Mouse (Mus musculus) heart, postnatal 0 days (tissue): ENCODE data around the gene Plod2. TPM values are rescaled to one million over a fixed set of nuclear protein-coding genes. Genes with fewer than 3 reads are reported as not detected.

ENCODE experiments used
- ATAC-seq: fragments of 200-750 bp; cut with Nextera tagmentation; 2 replicates; pipeline ENCODE4 v1.8.0; 2017; ENCODE audit warnings: low read depth, moderate number of reproducible peaks, moderate library complexity; ENCODE audit not compliant: insufficient read depth
- DNase-seq: peaks from one replicate; pipeline ENCODE4 v3.0.0-alpha.2; 2016; ENCODE audit warnings: low spot score
- H3K27ac ChIP-seq: fragments of 300-500 bp; sonication (generic); 2 replicates; pipeline ENCODE4 v1.5.1; 2014; ENCODE audit warnings: low read depth, mild to moderate bottlenecking
- H3K27me3 ChIP-seq: fragments of 300-500 bp; sonication (generic); 2 replicates; pipeline ENCODE4 v1.6.1; 2014; ENCODE audit warnings: low read length, mixed read lengths; ENCODE audit not compliant: control insufficient read depth, insufficient read depth
- H3K36me3 ChIP-seq: fragments of 300-500 bp; sonication (generic); replicated peaks from 2 replicates; pipeline ENCODE4 v1.6.1; 2014; ENCODE audit warnings: low read length, mixed read lengths; ENCODE audit not compliant: control insufficient read depth, insufficient read depth
- H3K4me1 ChIP-seq: fragments of 300-500 bp; sonication (generic); 2 replicates; pipeline ENCODE4 v1.6.1; 2014; ENCODE audit warnings: antibody characterized with exemption; ENCODE audit not compliant: control insufficient read depth, insufficient read depth
- H3K4me2 ChIP-seq: fragments of 300-500 bp; sonication (generic); 2 replicates; pipeline ENCODE4 v1.6.1; 2014; ENCODE audit warnings: low read depth, mild to moderate bottlenecking, low read length, moderate library complexity
- H3K4me3 ChIP-seq: fragments of 300-500 bp; sonication (generic); 2 replicates; pipeline ENCODE4 v1.5.1; 2014; ENCODE audit warnings: low read depth, low read length
- H3K9ac ChIP-seq: fragments of 300-500 bp; sonication (generic); replicated peaks from 2 replicates; pipeline ENCODE4 v1.6.1; 2014; ENCODE audit warnings: low read depth, low read length, mixed read lengths
- H3K9me3 ChIP-seq: fragments of 300-500 bp; sonication (generic); replicated peaks from 2 replicates; pipeline ENCODE4 v1.6.1; 2016; ENCODE audit warnings: low read length; ENCODE audit not compliant: control insufficient read depth
- CTCF ChIP-seq: IDR thresholded peaks from 2 replicates; pipeline ENCODE4 v1.5.1; 2016; ENCODE audit warnings: antibody characterized with exemption, control low read depth, low read depth
- EP300 ChIP-seq: IDR thresholded peaks from 2 replicates; pipeline ENCODE4 v1.6.1; 2016; ENCODE audit warnings: antibody characterized with exemption, low read depth
- WGBS: fragments of 180-500 bp; shearing (Covaris S2); extraction: QIAGEN DNeasy Blood & Tissue Kit; methylation state at CpG from one replicate; pipeline ENCODE4 v1.1.7; 2014; 5-methylcytosine and 5-hydroxymethylcytosine counted together
- polyA plus RNA-seq: library from polyadenylated mRNA; unstranded; fragments of >200 nt; fragmentation: Nextera tagmentation; extraction: Ambion mirVana; gene quantifications from 2 replicates; pipeline ENCODE4 v1.2.1, GENCODE M21; 2015
- total RNA-seq: library from RNA; depleted of rRNA; stranded (reverse); fragments of >200 nt; gene quantifications from 2 replicates; pipeline ENCODE4 v1.2.3, GENCODE M21; 2014; ENCODE audit warnings: low replicate concordance

The Plod2 gene
- total and polyA plus RNA-seq, 2 experiments from 2014 or later = 11.5 to 22.1 TPM

DNA sequence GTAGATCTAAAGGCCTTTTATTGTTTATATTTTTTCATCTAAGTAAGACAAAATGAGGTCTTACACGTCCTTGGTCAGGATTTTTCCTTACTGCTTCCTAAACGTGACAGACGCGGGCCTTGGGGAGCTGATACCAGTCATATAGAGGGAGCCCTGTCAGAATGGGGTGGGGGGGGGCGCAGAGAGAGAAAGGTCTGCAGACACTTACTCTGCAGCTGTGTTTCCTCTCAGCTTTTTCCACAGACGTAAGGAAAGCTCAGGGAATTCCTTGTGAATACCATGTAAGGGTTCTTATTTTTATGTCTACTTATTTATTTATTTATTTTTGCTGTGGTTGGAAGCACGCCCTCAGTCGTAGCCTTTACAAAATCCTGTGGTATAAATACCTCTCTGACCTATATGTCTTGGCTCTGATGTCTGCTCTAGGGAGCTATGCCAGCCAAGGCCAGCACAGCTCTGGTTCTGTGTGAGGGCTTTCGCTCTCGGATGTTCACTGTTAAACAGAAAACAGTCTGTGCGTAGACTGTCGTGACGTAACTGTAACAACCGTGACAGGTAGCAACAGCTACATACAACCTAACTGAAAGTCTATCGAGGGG, 58.0 kb downstream of the Plod2 start:
- Histone ChIP-seq H3K9ac (no peak overlapping the region), H3K4me3 (no peak overlapping the region), H3K4me2 (no peak overlapping the region), H3K27me3 (no peaks in the 10 kb centered on the region), H3K36me3 (peaks cover 45% of the 10 kb centered on the region), H3K9me3 (no peaks in the 10 kb centered on the region), H3K27ac (no peak overlapping the region), H3K4me1 (no peaks in the 10 kb centered on the region)
- WGBS = 74% methylated on average over 15 of the region's 15 CpGs
- DNase-seq (no peak), ATAC-seq (no peak)
- TF ChIP-seq EP300 = no peak
- no peak for TF ChIP-seq CTCF

GRCm38 (mm10) chr9:92601551-92601950, 59.5 kb downstream of the Plod2 start:
- Histone ChIP-seq H3K4me1 (no peaks in the 10 kb centered on the region), H3K36me3 (peaks cover 60% of the 10 kb centered on the region), H3K9me3 (no peaks in the 10 kb centered on the region), H3K27me3 (no peaks in the 10 kb centered on the region), H3K27ac (no peak overlapping the region), H3K4me3 (no peak overlapping the region), H3K9ac (no peak overlapping the region), H3K4me2 (no peak overlapping the region)
- ATAC-seq (no peak), DNase-seq (no peak)
- TF ChIP-seq CTCF (no peak), EP300 (no peak)
- WGBS = 87% methylated on average over 5 of the region's 5 CpGs

DNA sequence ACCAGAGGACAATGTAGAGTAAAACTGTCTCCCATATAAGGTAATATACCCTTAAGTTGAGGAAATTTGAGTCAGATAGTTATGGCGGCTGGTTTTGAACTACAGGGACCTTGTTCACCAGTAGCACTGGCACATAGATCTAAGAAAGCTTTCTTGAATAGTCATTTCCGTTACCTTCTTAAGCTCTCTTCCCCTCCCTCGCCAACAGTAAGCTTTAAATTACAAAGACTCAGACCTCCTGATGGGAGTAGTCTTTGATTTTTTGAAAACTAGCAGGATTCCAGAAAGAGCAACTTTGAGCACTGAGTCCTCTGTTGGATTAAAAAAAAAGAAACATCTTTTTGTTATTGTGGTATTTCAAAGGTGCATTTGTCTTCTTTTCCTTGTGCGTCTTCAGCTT, 61.5 kb downstream of the Plod2 start:
- H3K27me3 ChIP-seq = no peaks in the 10 kb centered on the region
- no peaks in the 10 kb centered on the region for H3K9me3 ChIP-seq
- H3K4me1 ChIP-seq = no peaks in the 10 kb centered on the region
- ATAC-seq (no peak), DNase-seq (no peak)
- H3K27ac ChIP-seq = no peak overlapping the region
- H3K4me2 ChIP-seq = no peak overlapping the region
- peaks cover 55% of the 10 kb centered on the region for H3K36me3 ChIP-seq
- TF ChIP-seq EP300 (no peak), CTCF (no peak)
- no peak overlapping the region for H3K4me3 ChIP-seq
- WGBS = 95% methylated on average over 4 of the region's 4 CpGs
- H3K9ac ChIP-seq = no peak overlapping the region

DNA sequence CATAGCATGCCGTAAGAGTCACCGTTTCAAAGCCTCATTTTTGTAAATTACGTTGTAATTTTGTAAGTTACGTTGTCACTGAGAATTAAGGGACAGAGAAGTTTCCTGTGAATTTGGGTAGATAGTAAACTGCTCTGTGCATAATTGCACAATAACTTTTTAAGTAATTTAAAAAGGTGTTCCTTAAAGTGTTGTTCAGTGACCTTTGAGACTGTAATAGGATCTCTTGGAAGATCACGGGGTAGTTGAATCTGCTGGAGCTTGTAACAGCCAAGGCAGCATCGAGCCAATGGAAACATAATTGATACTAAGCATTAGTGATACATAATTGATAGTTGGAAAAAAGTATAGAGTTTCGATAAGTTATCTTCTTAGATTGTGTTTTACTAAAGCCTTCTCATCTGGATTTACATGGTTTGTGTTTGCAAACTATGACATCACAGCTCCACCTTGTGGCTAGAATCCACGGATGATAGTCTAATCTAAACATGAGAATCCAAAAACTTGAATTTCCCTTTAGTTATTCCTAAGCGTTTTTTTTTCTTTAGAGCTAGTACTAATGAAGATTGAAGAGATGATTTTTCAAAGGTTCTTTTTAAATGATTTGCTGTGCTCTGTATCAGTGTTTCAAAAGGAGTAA, 68.7 kb downstream of the Plod2 start:
- Histone ChIP-seq H3K4me2 (no peak overlapping the region), H3K9ac (no peak overlapping the region), H3K4me1 (no peaks in the 10 kb centered on the region), H3K36me3 (peaks cover 18% of the 10 kb centered on the region), H3K27ac (no peak overlapping the region), H3K27me3 (no peaks in the 10 kb centered on the region), H3K9me3 (no peaks in the 10 kb centered on the region), H3K4me3 (no peak overlapping the region)
- TF ChIP-seq EP300 (no peak), CTCF (peak; percentile 69)
- ATAC-seq = no peak
- peak; percentile 35 for DNase-seq
- WGBS = 59% methylated on average over 9 of the region's 9 CpGs

- ATAC-seq (peak; percentile 11; the same call in 1 of the 2 replicates), DNase-seq (no peak)
- WGBS = 73% methylated on average over 15 of the region's 15 CpGs
- no peak overlapping the region for H3K4me2 ChIP-seq
- TF ChIP-seq EP300 (no peak), CTCF (no peak)
- H3K27ac ChIP-seq = no peak overlapping the region
- H3K9me3 ChIP-seq = no peaks in the 10 kb centered on the region
- H3K4me1 ChIP-seq = no peaks in the 10 kb centered on the region
- no peaks in the 10 kb centered on the region for H3K27me3 ChIP-seq
- H3K4me3 ChIP-seq = no peak overlapping the region
- peaks cover 4% of the 10 kb centered on the region; the same call in 1 of the 2 replicates for H3K36me3 ChIP-seq
- H3K9ac ChIP-seq = no peak overlapping the region
Measured at GRCm38 (mm10) chr9:92612641-92613040, 70.6 kb downstream of the Plod2 start.
